Mouse (Mus musculus): Measurements from ENCODE around the gene Aldh9a1.

GRCm38 (mm10) chr1:167385636-167386035 lies 35.8 kb downstream of the Aldh9a1 start:
- no peak for TF ChIP-seq CTCF (IDR thresholded peaks at IDR 0.05; ENCODE audit: low read depth)
- no peak for TF ChIP-seq EP300 (IDR thresholded peaks at IDR 0.05; ENCODE audit: low read depth)

Data from liver, postnatal 0 days (tissue).